8 mouse cellular contexts compared by ENCODE assay signal in genomic region chr11:87423551-87424325, GRCm38 (mm10). TPM values are rescaled to one million over a fixed set of nuclear protein-coding genes. Genes with fewer than 3 reads are reported as not detected.
DNase-seq lines count a peak whose midpoint lies in the region; ATAC-seq and TF ChIP-seq lines count a peak whose summit lies in the region.

No protein-coding gene starts in this region.

- H3K27ac ChIP-seq in heart, postnatal 0 days (ENCODE audit: low read depth): peak overlapping the region; percentile 89
- peak overlapping the region; percentile 34 for H3K27ac ChIP-seq in MEL (ENCODE audit: control insufficient read depth, low read depth, low read length)
- H3K27ac ChIP-seq in forebrain, embryonic 14.5 days (ENCODE audit: low read depth, low read length): peak overlapping the region; percentile 70

- H3K4me2 ChIP-seq in heart, postnatal 0 days (ENCODE audit: low read depth, low read length): 0 out of 2 replicates have a peak overlapping the region, but pooled peaks have one; percentile 63
- peak overlapping the region; percentile 0; the same call in 1 of the 2 replicates for H3K4me2 ChIP-seq in forebrain, embryonic 14.5 days (ENCODE audit: low read length)

- ATAC-seq in heart, postnatal 0 days (ENCODE audit: insufficient read depth, low read depth): no peak
- ATAC-seq in forebrain, embryonic 14.5 days: no peak
- ATAC-seq in megakaryocyte-erythroid progenitor cell, adult 5-6 weeks (replicated peaks; ENCODE audit: low FRiP score, low TSS enrichment, poor library complexity, severe bottlenecking): peak; percentile 16; the same call in 1 of the 2 replicates

- intact Hi-C loops in heart, postnatal 25 days (cut with DNase I): loop anchor here (10.0 kb wide), 1 partner anchor 171 kb away; the partner anchor contains the start of gene Mtmr4

- TF ChIP-seq RAD21 in MEL (IDR thresholded peaks at IDR 0.05; ENCODE audit: low read depth, low read length): no peak

- H3K36me3 ChIP-seq in heart, postnatal 0 days (replicated peaks; ENCODE audit: control insufficient read depth, insufficient read depth, low read length): no peaks in the 10 kb centered on the region
- peaks cover 0 to 29% of the 10 kb centered on the region in 2 experiments; a peak in 2 of 4 replicates for H3K36me3 ChIP-seq in MEL (ENCODE audit: control insufficient read depth in 1 of 2, insufficient read depth in 2 of 2, low read length in 2 of 2)
- H3K36me3 ChIP-seq in forebrain, embryonic 14.5 days (ENCODE audit: control insufficient read depth, insufficient read depth, low read length): no peaks in the 10 kb centered on the region

- 0 out of 2 replicates have a peak, but pooled peaks cover 4% of the 10 kb centered on the region for H3K4me1 ChIP-seq in heart, postnatal 0 days (ENCODE audit: control insufficient read depth, insufficient read depth)
- peaks cover 2 to 15% of the 10 kb centered on the region in 2 experiments; a peak in 3 of 4 replicates for H3K4me1 ChIP-seq in MEL (ENCODE audit: control insufficient read depth in 1 of 2, insufficient read depth in 2 of 2, low read length in 2 of 2)
- H3K4me1 ChIP-seq in forebrain, embryonic 14.5 days (ENCODE audit: control insufficient read depth, insufficient read depth, low read length): peaks cover 5% of the 10 kb centered on the region; the same call in 1 of the 2 replicates

- WGBS in heart, postnatal 0 days: 28% methylated on average over 6 of the region's 6 CpGs
- WGBS in forebrain, embryonic 14.5 days: 37% methylated on average over 6 of the region's 6 CpGs

- H3K4me3 ChIP-seq in heart, postnatal 0 days (ENCODE audit: low read depth, low read length): no peak overlapping the region
- no peak overlapping the region for H3K4me3 ChIP-seq in MEL (ENCODE audit: control insufficient read depth in 1 of 2, insufficient read depth in 1 of 2, low read depth in 2 of 2, low read length in 2 of 2)
- no peak overlapping the region for H3K4me3 ChIP-seq in forebrain, embryonic 14.5 days (ENCODE audit: low read depth, low read length)

- DNase-seq in heart, postnatal 0 days (ENCODE audit: low spot score): no peak
- DNase-seq in heart, postnatal 25 days (ENCODE audit: low spot score): no peak
- DNase-seq in MEL (ENCODE audit: low read depth, low spot score): peak; percentile 72
- peak; percentile 54 for DNase-seq in forebrain, embryonic 14.5 days (ENCODE audit: low spot score)
- no peak for DNase-seq in testis, postnatal 14 days (ENCODE audit: low spot score)
- no peak for DNase-seq in urinary bladder, adult 2 months (ENCODE audit: low spot score)
- DNase-seq in ovary, postnatal 14 days (ENCODE audit: low spot score): no peak

- no peak overlapping the region for H3K9ac ChIP-seq in heart, postnatal 0 days (replicated peaks; ENCODE audit: low read depth, low read length)
- H3K9ac ChIP-seq in MEL (ENCODE audit: control insufficient read depth, low read depth, low read length, poor library complexity, severe bottlenecking): no peak overlapping the region
- no peak overlapping the region for H3K9ac ChIP-seq in forebrain, embryonic 14.5 days (ENCODE audit: low read length)

- no peaks in the 10 kb centered on the region for H3K79me2 ChIP-seq in MEL (ENCODE audit: control insufficient read depth, insufficient read depth, low read length, poor library complexity)

- no peaks in the 10 kb centered on the region for H3K27me3 ChIP-seq in heart, postnatal 0 days (ENCODE audit: control insufficient read depth, insufficient read depth, low read length)
- no peaks in the 10 kb centered on the region for H3K27me3 ChIP-seq in MEL (ENCODE audit: control insufficient read depth in 1 of 2, insufficient read depth in 2 of 2, low read length in 2 of 2)
- no peaks in the 10 kb centered on the region for H3K27me3 ChIP-seq in forebrain, embryonic 14.5 days (replicated peaks; ENCODE audit: control insufficient read depth, insufficient read depth, low read length)

- TF ChIP-seq CTCF in heart, postnatal 0 days (IDR thresholded peaks at IDR 0.05; ENCODE audit: low read depth): no peak
- TF ChIP-seq CTCF in MEL (IDR thresholded peaks at IDR 0.05 in 2 of 3, conservative IDR thresholded peaks at IDR 0.05 in 1 of 3; ENCODE audit: control insufficient read depth in 1 of 3, insufficient read depth in 1 of 3, low read depth in 2 of 3, low read length in 3 of 3, poor library complexity in 1 of 3, severe bottlenecking in 1 of 3): no peak

- H3K9me3 ChIP-seq in heart, postnatal 0 days (replicated peaks; ENCODE audit: control insufficient read depth, low read length): no peaks in the 10 kb centered on the region
- H3K9me3 ChIP-seq in MEL (replicated peaks; ENCODE audit: insufficient read depth, low read length): no peaks in the 10 kb centered on the region
- H3K9me3 ChIP-seq in forebrain, embryonic 14.5 days (replicated peaks; ENCODE audit: control insufficient read depth, low read length): no peaks in the 10 kb centered on the region

- TF ChIP-seq POLR2A in MEL (IDR thresholded peaks at IDR 0.05; ENCODE audit: control insufficient read depth in 1 of 2, insufficient read depth in 1 of 2, low read depth in 1 of 2, low read length in 2 of 2, poor library complexity in 1 of 2): peak in 1 of 2 experiments; percentile 70; a peak in 3 of 4 replicates

- TF ChIP-seq EP300 in heart, postnatal 0 days (IDR thresholded peaks at IDR 0.05; ENCODE audit: low read depth): no peak
- no peak for TF ChIP-seq EP300 in MEL (IDR thresholded peaks at IDR 0.05; ENCODE audit: low read depth in 1 of 2, low read length in 2 of 2)

TF ChIP-seq in MEL, 35 proteins besides CTCF, POLR2A, EP300 and RAD21:
- TF ChIP-seq TBP (IDR thresholded peaks at IDR 0.05; ENCODE audit: low read depth, low read length) (peak; percentile 93), MYB (IDR thresholded peaks at IDR 0.05; ENCODE audit: low read depth, low read length) (no peak)

RNA-seq across cellular contexts. Expression of gene Tex14, which starts 18.9 kb away (rescaled TPM):
- 0.04 and 0.46 TPM in 2 replicates for total RNA-seq in heart, postnatal 0 days (2014; rRNA removed; ENCODE audit: low replicate concordance)
- polyA plus RNA-seq in heart, postnatal 0 days (2015; fragmentation: Nextera tagmentation; extraction: Ambion mirVana): 0.22 TPM in 1 of 2 replicates, not detected in the other
- total RNA-seq in heart, postnatal 25 days (2021): under 1 TPM; 0.36 to 0.47 TPM
- 0.23 and 0.42 TPM in 2 replicates for total RNA-seq in MEL (2012; rRNA removed)
- polyA plus RNA-seq in MEL (2012; ENCODE audit: insufficient read depth in 1 of 2, insufficient read length in 2 of 2, low read depth in 1 of 2, low replicate concordance in 2 of 2, missing spikeins in 1 of 2): under 1 TPM in 1 of 2 experiments, not detected in 1; 0.42 TPM
- 0.21 and 0.24 TPM in 2 replicates for polyA plus RNA-seq in forebrain, embryonic 14.5 days (2014; fragmentation: Nextera tagmentation; extraction: Ambion mirVana)
- total RNA-seq in megakaryocyte-erythroid progenitor cell, adult 5-6 weeks (2014; fragmentation: Nextera tagmentation): 0.45 TPM in 1 of 2 replicates, not detected in the other
- not detected in 2 replicates for total RNA-seq in megakaryocyte-erythroid progenitor cell, adult 5-6 weeks (2017)
- 0.93 and 2.8 TPM in 2 replicates for polyA plus RNA-seq in urinary bladder, adult 2 months (2012; rRNA removed)

RNA-seq across cellular contexts. Expression of gene Rad51c, which starts 19.0 kb away (rescaled TPM):
- total RNA-seq in heart, postnatal 0 days (2014; rRNA removed; ENCODE audit: low replicate concordance): 3.7 and 6.9 TPM in 2 replicates
- 4.7 and 5.2 TPM in 2 replicates for polyA plus RNA-seq in heart, postnatal 0 days (2015; fragmentation: Nextera tagmentation; extraction: Ambion mirVana)
- total RNA-seq in heart, postnatal 25 days (2021): 1 to 10 TPM; 1.6 to 1.7 TPM
- 1.5 and 2.5 TPM in 2 replicates for total RNA-seq in MEL (2012; rRNA removed)
- 1 to 10 TPM in 1 of 2 experiments, not detected in 1; 1.9 TPM for polyA plus RNA-seq in MEL (2012; ENCODE audit: insufficient read depth in 1 of 2, insufficient read length in 2 of 2, low read depth in 1 of 2, low replicate concordance in 2 of 2, missing spikeins in 1 of 2)
- 4.5 and 8.1 TPM in 2 replicates for polyA plus RNA-seq in forebrain, embryonic 14.5 days (2014; fragmentation: Nextera tagmentation; extraction: Ambion mirVana)
- total RNA-seq in megakaryocyte-erythroid progenitor cell, adult 5-6 weeks (2014; fragmentation: Nextera tagmentation): 1.3 and 1.9 TPM in 2 replicates
- 0.72 and 12.6 TPM in 2 replicates for total RNA-seq in megakaryocyte-erythroid progenitor cell, adult 5-6 weeks (2017)
- 1.0 and 1.2 TPM in 2 replicates for polyA plus RNA-seq in urinary bladder, adult 2 months (2012; rRNA removed)

Comparison
In these comparisons a context has a peak if more than half of its experiments do, and no peak if none do; other contexts are left out.
1. DNase-seq: peak in MEL (single experiment) and forebrain, embryonic 14.5 days (single experiment); none in heart, postnatal 0 days (single experiment), heart, postnatal 25 days (single experiment), testis, postnatal 14 days (single experiment), urinary bladder, adult 2 months (single experiment) and ovary, postnatal 14 days (single experiment).
2. H3K27ac ChIP-seq: peak in every context shown above with its lines; median percentile 89 in heart, postnatal 0 days; 70 in forebrain, embryonic 14.5 days; 34 in MEL.